ENCODE assay signal across 8 mouse cellular contexts in genomic region chr5:110230780-110231461, GRCm38 (mm10). TPM values are rescaled to one million over a fixed set of nuclear protein-coding genes. Genes with fewer than 3 reads are reported as not detected.
DNase-seq lines count a peak whose midpoint lies in the region; ATAC-seq and TF ChIP-seq lines count a peak whose summit lies in the region.

Gene Ankle2 (plus strand): TSS chr5:110231004.

- TF ChIP-seq CTCF in C2C12 (IDR thresholded peaks at IDR 0.05; ENCODE audit: control insufficient read depth, insufficient read depth, insufficient read length) = no peak
- TF ChIP-seq CTCF in brain, embryonic 14.5 days (IDR thresholded peaks at IDR 0.05; ENCODE audit: borderline replicate concordance, extremely low read depth, insufficient read depth, insufficient read length) = no peak
- TF ChIP-seq CTCF in kidney, postnatal 0 days (IDR thresholded peaks at IDR 0.05; ENCODE audit: low read depth) = no peak

- TF ChIP-seq POLR2A in brain, embryonic 14.5 days (IDR thresholded peaks at IDR 0.05; ENCODE audit: borderline replicate concordance, extremely low read depth, insufficient read depth, insufficient read length, poor library complexity, severe bottlenecking) = peak; percentile 89

- peaks cover 28% of the 10 kb centered on the region for H3K4me1 ChIP-seq in erythroblast, embryonic 14.5 days (ENCODE audit: control insufficient read depth)
- peaks cover 16% of the 10 kb centered on the region for H3K4me1 ChIP-seq in heart, embryonic 12.5 days (replicated peaks)
- peaks cover 4% of the 10 kb centered on the region; the same call in 1 of the 2 replicates for H3K4me1 ChIP-seq in kidney, postnatal 0 days (replicated peaks; ENCODE audit: insufficient read depth, low read length)
- peaks cover 8% of the 10 kb centered on the region for H3K4me1 ChIP-seq in liver, embryonic 11.5 days (replicated peaks; ENCODE audit: control insufficient read depth, insufficient read depth, low read length)
- H3K4me1 ChIP-seq in stomach, embryonic 14.5 days (ENCODE audit: control insufficient read depth, insufficient read depth, low read length) = 0 out of 2 replicates have a peak, but pooled peaks cover 3% of the 10 kb centered on the region

- peak within 1 kb of the TSS; percentile 95 for H3K27ac ChIP-seq in heart, embryonic 12.5 days (ENCODE audit: poor library complexity, severe bottlenecking)
- H3K27ac ChIP-seq in kidney, postnatal 0 days = peak within 1 kb of the TSS; percentile 97
- peak within 1 kb of the TSS; percentile 96 for H3K27ac ChIP-seq in liver, embryonic 11.5 days (ENCODE audit: low read depth, low read length)
- peak within 1 kb of the TSS; percentile 96 for H3K27ac ChIP-seq in stomach, embryonic 14.5 days (ENCODE audit: low read length)

- H3K36me3 ChIP-seq in C2C12 (ENCODE audit: control insufficient read depth, insufficient read depth) = peaks cover 21% of the 10 kb centered on the region
- H3K36me3 ChIP-seq in erythroblast, embryonic 14.5 days (ENCODE audit: control insufficient read depth) = peaks cover 37% of the 10 kb centered on the region
- peaks cover 21% of the 10 kb centered on the region for H3K36me3 ChIP-seq in heart, embryonic 12.5 days
- peaks cover 8% of the 10 kb centered on the region; the same call in 1 of the 2 replicates for H3K36me3 ChIP-seq in kidney, postnatal 0 days (ENCODE audit: insufficient read depth, low read length)
- H3K36me3 ChIP-seq in liver, embryonic 11.5 days (ENCODE audit: control insufficient read depth, insufficient read depth, low read length) = peaks cover 8% of the 10 kb centered on the region
- H3K36me3 ChIP-seq in stomach, embryonic 14.5 days (ENCODE audit: control insufficient read depth, insufficient read depth, low read length) = peaks cover 11% of the 10 kb centered on the region

- peaks cover 39% of the 10 kb centered on the region for H3K79me2 ChIP-seq in C2C12 (ENCODE audit: control insufficient read depth, insufficient read depth)

- H3K9ac ChIP-seq in heart, embryonic 12.5 days = peak within 1 kb of the TSS; percentile 97
- H3K9ac ChIP-seq in kidney, postnatal 0 days (ENCODE audit: low read depth, low read length) = peak within 1 kb of the TSS; percentile 99
- peak within 1 kb of the TSS; percentile 94 for H3K9ac ChIP-seq in liver, embryonic 11.5 days (ENCODE audit: low read depth, low read length)
- peak within 1 kb of the TSS; percentile 94 for H3K9ac ChIP-seq in stomach, embryonic 14.5 days (replicated peaks; ENCODE audit: low read depth, low read length)

- H3K79me3 ChIP-seq in C2C12 (ENCODE audit: low read depth) = peaks cover 29% of the 10 kb centered on the region

- peak within 1 kb of the TSS; percentile 98 for H3ac ChIP-seq in C2C12 (ENCODE audit: control insufficient read depth, insufficient read length, low read depth)

- no peaks in the 10 kb centered on the region for H3K9me3 ChIP-seq in erythroblast, embryonic 14.5 days (ENCODE audit: control insufficient read depth, low read length)
- no peaks in the 10 kb centered on the region for H3K9me3 ChIP-seq in heart, embryonic 12.5 days (replicated peaks)
- H3K9me3 ChIP-seq in kidney, postnatal 0 days (replicated peaks; ENCODE audit: low read length) = no peaks in the 10 kb centered on the region
- H3K9me3 ChIP-seq in liver, embryonic 11.5 days (ENCODE audit: control insufficient read depth, low read length) = no peaks in the 10 kb centered on the region
- no peaks in the 10 kb centered on the region for H3K9me3 ChIP-seq in stomach, embryonic 14.5 days (ENCODE audit: control insufficient read depth, low read depth, low read length)

- peak within 1 kb of the TSS; percentile 74 for H3K4me2 ChIP-seq in heart, embryonic 12.5 days
- peak within 1 kb of the TSS; percentile 59 for H3K4me2 ChIP-seq in kidney, postnatal 0 days (ENCODE audit: low read length)
- H3K4me2 ChIP-seq in liver, embryonic 11.5 days = peak within 1 kb of the TSS; percentile 77
- H3K4me2 ChIP-seq in stomach, embryonic 14.5 days (replicated peaks; ENCODE audit: low read depth, low read length) = peak within 1 kb of the TSS; percentile 78

- ATAC-seq in heart, embryonic 12.5 days (ENCODE audit: insufficient number of reproducible peaks, low FRiP score) = peak; percentile 94
- peak; percentile 98 for ATAC-seq in kidney, postnatal 0 days (replicated peaks; ENCODE audit: low FRiP score, low read depth)
- ATAC-seq in liver, embryonic 11.5 days (replicated peaks; ENCODE audit: low FRiP score) = peak; percentile 94
- peak; percentile 95 for ATAC-seq in stomach, embryonic 14.5 days (ENCODE audit: insufficient number of reproducible peaks, insufficient read depth, low FRiP score, low read depth)

- DNase-seq in brain, embryonic 14.5 days (ENCODE audit: low read depth) = peak; percentile 96
- peak; percentile 92 for DNase-seq in kidney, postnatal 0 days (ENCODE audit: low spot score)
- peak; percentile 94 for DNase-seq in liver, embryonic 11.5 days (ENCODE audit: low spot score)
- DNase-seq in naive thymus-derived CD4-positive, alpha-beta T cell, adult 2 months (ENCODE audit: low read depth) = peak; percentile 95

- H3K4me3 ChIP-seq in C2C12 (ENCODE audit: insufficient read depth, poor library complexity, severe bottlenecking) = peak within 1 kb of the TSS; percentile 75
- peak within 1 kb of the TSS; percentile 99 for H3K4me3 ChIP-seq in erythroblast, embryonic 14.5 days (replicated peaks)
- H3K4me3 ChIP-seq in heart, embryonic 12.5 days = peak within 1 kb of the TSS; percentile 99
- H3K4me3 ChIP-seq in kidney, postnatal 0 days (replicated peaks; ENCODE audit: low read depth, low read length) = peak within 1 kb of the TSS; percentile 97
- H3K4me3 ChIP-seq in liver, embryonic 11.5 days (ENCODE audit: low read depth, low read length) = peak within 1 kb of the TSS; percentile 96
- H3K4me3 ChIP-seq in stomach, embryonic 14.5 days (ENCODE audit: low read depth, low read length) = peak within 1 kb of the TSS; percentile 99

- H3K27me3 ChIP-seq in C2C12 (ENCODE audit: control insufficient read depth, insufficient read depth, insufficient read length) = no peaks in the 10 kb centered on the region
- H3K27me3 ChIP-seq in erythroblast, embryonic 14.5 days (ENCODE audit: control insufficient read depth) = no peaks in the 10 kb centered on the region
- no peaks in the 10 kb centered on the region for H3K27me3 ChIP-seq in heart, embryonic 12.5 days (replicated peaks)
- H3K27me3 ChIP-seq in kidney, postnatal 0 days (ENCODE audit: insufficient read depth, low read length) = no peaks in the 10 kb centered on the region
- no peaks in the 10 kb centered on the region for H3K27me3 ChIP-seq in liver, embryonic 11.5 days (replicated peaks; ENCODE audit: control insufficient read depth, insufficient read depth, low read length)
- no peaks in the 10 kb centered on the region for H3K27me3 ChIP-seq in stomach, embryonic 14.5 days (ENCODE audit: control insufficient read depth, insufficient read depth, low read length)

- under 1% methylated on average over 67 of the region's 81 CpGs for WGBS in heart, embryonic 12.5 days
- under 1% methylated on average over 81 of the region's 81 CpGs for WGBS in kidney, postnatal 0 days
- under 1% methylated on average over 81 of the region's 81 CpGs for WGBS in liver, embryonic 11.5 days
- under 1% methylated on average over 75 of the region's 81 CpGs for WGBS in stomach, embryonic 14.5 days

TF ChIP-seq in C2C12, 6 proteins besides CTCF, POLR2A, EP300 and RAD21:
- TF ChIP-seq MAX (IDR thresholded peaks at IDR 0.05) = peak; percentile 99
- no peak for TF ChIP-seq MYOD1 (IDR thresholded peaks at IDR 0.05; ENCODE audit: control insufficient read depth, insufficient read length, low read depth)
- no peak for TF ChIP-seq MYOG (IDR thresholded peaks at IDR 0.05; ENCODE audit: control insufficient read depth, extremely low read depth, insufficient read length)
- no peak for TF ChIP-seq CEBPB (IDR thresholded peaks at IDR 0.05; ENCODE audit: low read depth)
- TF ChIP-seq FOSL1 (IDR thresholded peaks at IDR 0.05; ENCODE audit: insufficient read depth, low read length, poor library complexity, severe bottlenecking) = no peak
- no peak for TF ChIP-seq USF1 (IDR thresholded peaks at IDR 0.05; ENCODE audit: low read depth)

RNA-seq across cellular contexts. Expression of gene Ankle2, which starts in this region (rescaled TPM):
- polyA plus RNA-seq in C2C12 (2012; fragmentation: generic; extraction: Trizol) = 12.3 TPM
- 18.7 and 19.8 TPM in 2 replicates for polyA plus RNA-seq in brain, embryonic 14.5 days (2012; rRNA removed)
- polyA plus RNA-seq in erythroblast, embryonic 14.5 days (2012) = 0.27 TPM in 2 replicates
- 24.6 and 27.4 TPM in 2 replicates for polyA plus RNA-seq in heart, embryonic 12.5 days (2016; fragmentation: Nextera tagmentation; extraction: Ambion mirVana)
- 23.3 and 24.2 TPM in 2 replicates for polyA plus RNA-seq in kidney, postnatal 0 days (2015; fragmentation: Nextera tagmentation; extraction: Ambion mirVana)
- 30.4 and 30.5 TPM in 2 replicates for polyA plus RNA-seq in liver, embryonic 11.5 days (2014; fragmentation: Nextera tagmentation; extraction: Ambion mirVana)
- polyA plus RNA-seq in stomach, embryonic 14.5 days (2014; fragmentation: Nextera tagmentation; extraction: Ambion mirVana) = 35.3 and 39.4 TPM in 2 replicates

Comparison
In these comparisons a context has a peak if more than half of its experiments do, and no peak if none do; other contexts are left out.
1. Peak in every context shown above with its lines: DNase-seq, ATAC-seq, H3K4me3 ChIP-seq and H3K27ac ChIP-seq.
2. RNA of gene Ankle2 (polyA plus RNA-seq): 35.3 to 39.4 TPM in stomach, embryonic 14.5 days, 30.4 to 30.5 TPM in liver, embryonic 11.5 days, 24.6 to 27.4 TPM in heart, embryonic 12.5 days, 23.3 to 24.2 TPM in kidney, postnatal 0 days, 18.7 to 19.8 TPM in brain, embryonic 14.5 days and 12.3 TPM in C2C12 (single experiment); 0.27 TPM in erythroblast, embryonic 14.5 days; every median in the first group is over 10 times any median in the second.